Mouse (Mus musculus): ENCODE measurements around the gene Itga5. TPM values are rescaled to one million over a fixed set of nuclear protein-coding genes. Genes with fewer than 3 reads are reported as not detected.

Itga5 gene
- polyA plus RNA-seq, 1 experiment from 2014 or later, result 62.4 TPM

DNA sequence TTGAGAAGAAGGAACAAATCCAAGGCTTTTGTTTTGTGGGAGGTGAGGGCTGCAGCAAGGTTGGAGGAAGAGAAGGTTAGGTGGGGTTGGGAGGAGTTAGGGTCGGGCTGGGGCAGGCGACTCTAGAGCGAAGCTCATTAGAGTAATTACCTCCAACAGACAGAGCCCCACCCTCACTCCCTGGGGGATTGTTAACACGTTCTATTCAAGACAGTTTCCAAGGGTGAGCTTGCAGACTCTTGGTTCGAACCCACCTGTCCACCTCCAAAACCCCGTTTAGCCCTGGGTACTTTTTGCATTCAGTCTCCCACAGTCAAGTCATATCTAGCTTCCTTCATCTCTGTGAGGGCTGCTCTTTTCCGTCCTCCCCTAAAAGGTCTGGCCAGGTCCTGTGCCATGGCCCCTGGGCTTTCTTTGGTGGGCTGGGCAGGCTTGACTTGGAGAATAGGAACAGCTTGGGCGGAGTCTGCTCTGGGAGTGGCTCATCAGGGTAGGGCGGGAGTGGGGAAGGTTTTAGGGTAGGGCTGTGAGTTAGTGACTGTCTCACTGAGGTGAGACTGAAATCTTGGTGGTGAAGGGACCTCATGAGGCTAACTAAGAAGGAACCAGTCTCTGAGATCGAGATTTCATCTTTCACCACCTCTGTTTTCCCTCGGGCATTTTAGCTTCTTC lies 29.4 kb downstream of the Itga5 start:
- peaks cover 54% of the 10 kb centered on the region for H3K27me3 ChIP-seq

DNA sequence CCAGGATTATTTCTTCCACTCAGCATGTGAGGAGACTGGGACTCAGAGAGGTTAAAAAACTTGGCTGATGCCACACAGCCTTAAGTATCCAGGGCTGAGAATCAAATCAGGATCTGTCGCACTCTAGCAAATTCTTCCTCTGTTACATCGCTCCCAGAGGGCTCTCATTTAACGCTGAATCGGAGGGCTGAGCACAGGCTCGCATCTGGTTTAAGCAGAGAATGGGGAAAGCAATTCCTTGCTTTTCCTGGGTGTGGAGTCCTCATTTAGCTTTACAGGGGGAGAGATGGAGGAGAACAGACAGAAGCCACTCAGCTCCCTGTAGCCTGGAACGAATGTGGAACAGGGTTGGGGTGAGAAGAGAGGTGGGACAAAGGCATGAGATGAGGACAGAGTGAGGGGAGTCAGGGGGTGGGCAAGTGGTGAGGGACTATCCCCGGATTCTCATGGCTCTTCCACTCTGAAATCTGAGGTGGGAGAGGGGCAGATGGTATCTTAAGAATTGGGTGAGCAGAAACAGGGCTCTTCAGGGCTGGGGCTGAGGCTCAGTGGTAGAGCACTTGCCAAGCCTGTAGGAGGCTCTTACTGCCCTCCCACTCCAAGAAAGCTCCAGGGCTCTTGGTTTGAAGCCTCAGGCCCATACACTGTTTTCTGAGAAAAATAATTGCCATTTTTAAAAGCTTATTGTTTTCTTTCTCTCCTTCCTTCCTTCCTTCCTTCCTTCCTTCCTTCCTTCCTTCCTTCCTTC lies 30.9 kb downstream of the Itga5 start:
- ATAC-seq (replicated peaks; ENCODE audit: insufficient number of reproducible peaks, insufficient read depth, low FRiP score, low read depth), result no peak
- H3K4me2 ChIP-seq, result no peak overlapping the region
- no peaks in the 10 kb centered on the region for H3K36me3 ChIP-seq
- H3K4me3 ChIP-seq, result no peak overlapping the region
- H3K27me3 ChIP-seq, result peaks cover 40% of the 10 kb centered on the region
- 37% methylated on average over 7 of the region's 7 CpGs for WGBS
- peaks cover 22% of the 10 kb centered on the region for H3K4me1 ChIP-seq (replicated peaks)
- no peaks in the 10 kb centered on the region for H3K9me3 ChIP-seq (replicated peaks)
- H3K27ac ChIP-seq, result no peak overlapping the region
- H3K9ac ChIP-seq, result no peak overlapping the region

More for the DNA sequence above, 29.4 kb downstream of the Itga5 start:
- H3K36me3 ChIP-seq, result no peaks in the 10 kb centered on the region
- H3K4me1 ChIP-seq (replicated peaks), result peaks cover 34% of the 10 kb centered on the region
- no peak overlapping the region for H3K27ac ChIP-seq
- ATAC-seq (replicated peaks; ENCODE audit: insufficient number of reproducible peaks, insufficient read depth, low FRiP score, low read depth), result no peak
- WGBS, result 29% methylated on average over 11 of the region's 11 CpGs
- no peak overlapping the region for H3K4me2 ChIP-seq
- H3K9me3 ChIP-seq (replicated peaks), result no peaks in the 10 kb centered on the region
- H3K9ac ChIP-seq, result no peak overlapping the region
- no peak overlapping the region for H3K4me3 ChIP-seq

DNA sequence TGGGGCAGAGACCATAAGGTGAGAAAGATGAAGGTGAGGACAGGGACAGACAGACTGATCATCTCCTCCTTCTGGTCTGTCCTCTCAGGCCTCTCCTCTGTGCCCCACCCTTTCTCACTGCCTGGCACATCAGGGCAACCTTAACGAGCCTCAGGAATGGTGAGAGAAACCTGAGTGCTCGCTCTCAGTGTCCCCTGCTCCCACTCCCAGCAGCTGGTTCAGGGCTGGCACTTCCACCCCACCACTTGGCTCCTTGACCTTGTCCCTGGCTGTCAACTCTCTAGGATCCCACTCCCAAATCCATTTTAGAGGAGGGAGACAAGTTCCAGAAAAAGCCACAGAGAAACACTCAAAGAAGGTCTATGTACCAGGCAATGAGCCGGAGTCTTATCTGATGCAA lies 31.5 kb downstream of the Itga5 start:
- Histone ChIP-seq H3K27me3 (peaks cover 34% of the 10 kb centered on the region), H3K4me3 (no peak overlapping the region), H3K4me2 (no peak overlapping the region), H3K9ac (no peak overlapping the region), H3K9me3 (replicated peaks) (no peaks in the 10 kb centered on the region), H3K36me3 (no peaks in the 10 kb centered on the region), H3K4me1 (replicated peaks) (peaks cover 16% of the 10 kb centered on the region), H3K27ac (no peak overlapping the region)
- ATAC-seq (replicated peaks; ENCODE audit: insufficient number of reproducible peaks, insufficient read depth, low FRiP score, low read depth), result no peak
- 69% methylated on average over 3 of the region's 3 CpGs for WGBS

DNA sequence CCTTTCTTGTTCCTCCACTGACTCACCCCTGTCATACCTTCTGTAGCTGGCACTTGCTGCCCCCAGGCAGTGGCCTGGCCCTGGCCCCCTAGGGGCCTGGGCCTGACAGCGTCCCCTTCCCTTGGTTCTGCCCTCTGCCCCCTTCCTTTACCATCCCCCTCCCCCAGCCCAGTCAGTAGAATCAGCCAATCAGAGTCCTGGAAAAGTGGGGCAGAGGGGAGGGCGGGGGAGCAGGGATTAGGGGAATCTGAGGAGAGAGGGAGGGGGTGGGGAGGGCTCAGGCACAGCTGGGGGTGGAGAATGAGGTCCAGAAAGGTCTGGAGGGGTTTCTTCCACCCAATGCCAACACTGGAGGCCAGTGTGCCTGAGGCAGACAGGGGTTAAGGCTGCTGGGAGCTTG lies 32.4 kb downstream of the Itga5 start:
- H3K4me3 ChIP-seq, result no peak overlapping the region
- 24% methylated on average over 2 of the region's 2 CpGs for WGBS
- H3K36me3 ChIP-seq, result no peaks in the 10 kb centered on the region
- no peak overlapping the region for H3K27ac ChIP-seq
- no peak overlapping the region for H3K4me2 ChIP-seq
- H3K9me3 ChIP-seq (replicated peaks), result no peaks in the 10 kb centered on the region
- H3K27me3 ChIP-seq, result peaks cover 28% of the 10 kb centered on the region
- ATAC-seq (replicated peaks; ENCODE audit: insufficient number of reproducible peaks, insufficient read depth, low FRiP score, low read depth), result no peak
- H3K9ac ChIP-seq, result no peak overlapping the region
- peaks cover 8% of the 10 kb centered on the region for H3K4me1 ChIP-seq (replicated peaks)

DNA sequence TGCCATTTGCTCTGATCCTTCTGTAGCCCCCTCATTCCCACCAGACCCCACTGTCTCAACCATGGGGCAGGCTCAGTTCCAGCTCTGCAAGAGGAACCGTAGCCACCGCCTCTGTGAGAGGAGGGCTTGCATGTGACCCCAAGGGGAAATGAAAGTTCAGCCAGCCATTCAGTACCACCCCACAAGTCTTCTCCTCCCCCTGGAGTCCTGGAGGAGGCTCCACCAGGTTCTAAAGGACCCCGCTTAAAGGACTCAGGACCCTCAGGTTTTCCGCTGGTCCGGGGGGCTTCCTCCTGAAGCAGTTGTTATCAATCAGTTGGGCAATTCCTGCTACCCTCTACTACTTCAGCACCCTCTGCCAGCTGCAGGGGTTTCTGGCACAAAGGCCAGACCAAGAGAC lies 32.8 kb downstream of the Itga5 start:
- no peaks in the 10 kb centered on the region for H3K9me3 ChIP-seq (replicated peaks)
- no peak for ATAC-seq (replicated peaks; ENCODE audit: insufficient number of reproducible peaks, insufficient read depth, low FRiP score, low read depth)
- H3K4me3 ChIP-seq, result no peak overlapping the region
- no peak overlapping the region for H3K27ac ChIP-seq
- no peak overlapping the region for H3K4me2 ChIP-seq
- H3K27me3 ChIP-seq, result peaks cover 24% of the 10 kb centered on the region
- peaks cover 5% of the 10 kb centered on the region; the same call in 1 of the 2 replicates for H3K4me1 ChIP-seq (replicated peaks)
- H3K9ac ChIP-seq, result no peak overlapping the region
- H3K36me3 ChIP-seq, result no peaks in the 10 kb centered on the region
- 76% methylated on average over 5 of the region's 5 CpGs for WGBS

DNA sequence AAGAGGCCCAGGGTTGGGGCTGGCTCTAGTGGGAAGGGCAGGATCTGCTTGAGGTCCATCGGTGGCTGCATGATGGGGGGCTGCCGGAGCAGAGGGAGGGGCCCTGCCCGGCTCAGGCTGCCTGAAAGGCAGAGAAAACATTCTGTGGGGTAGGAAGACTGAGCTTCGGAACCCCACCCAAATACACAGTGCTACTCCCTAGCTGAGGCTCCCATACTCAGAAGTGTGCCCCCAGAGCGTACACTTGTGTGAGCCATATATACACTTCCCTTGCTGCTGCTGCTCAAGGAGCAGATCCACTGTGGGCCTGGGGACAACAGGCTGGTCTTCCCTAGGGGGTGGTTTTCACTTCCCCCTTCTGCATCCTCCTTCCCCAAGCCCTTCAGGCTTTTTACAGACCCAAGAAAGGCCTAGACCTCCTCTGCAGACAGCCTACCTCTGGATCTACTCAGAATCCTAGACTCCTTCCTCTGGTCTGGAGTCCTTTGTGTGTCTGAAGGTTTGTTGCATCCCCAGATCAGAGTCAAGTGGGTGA lies 33.4 kb downstream of the Itga5 start:
- H3K27me3 ChIP-seq, result peaks cover 18% of the 10 kb centered on the region
- H3K9ac ChIP-seq, result no peak overlapping the region

DNA sequence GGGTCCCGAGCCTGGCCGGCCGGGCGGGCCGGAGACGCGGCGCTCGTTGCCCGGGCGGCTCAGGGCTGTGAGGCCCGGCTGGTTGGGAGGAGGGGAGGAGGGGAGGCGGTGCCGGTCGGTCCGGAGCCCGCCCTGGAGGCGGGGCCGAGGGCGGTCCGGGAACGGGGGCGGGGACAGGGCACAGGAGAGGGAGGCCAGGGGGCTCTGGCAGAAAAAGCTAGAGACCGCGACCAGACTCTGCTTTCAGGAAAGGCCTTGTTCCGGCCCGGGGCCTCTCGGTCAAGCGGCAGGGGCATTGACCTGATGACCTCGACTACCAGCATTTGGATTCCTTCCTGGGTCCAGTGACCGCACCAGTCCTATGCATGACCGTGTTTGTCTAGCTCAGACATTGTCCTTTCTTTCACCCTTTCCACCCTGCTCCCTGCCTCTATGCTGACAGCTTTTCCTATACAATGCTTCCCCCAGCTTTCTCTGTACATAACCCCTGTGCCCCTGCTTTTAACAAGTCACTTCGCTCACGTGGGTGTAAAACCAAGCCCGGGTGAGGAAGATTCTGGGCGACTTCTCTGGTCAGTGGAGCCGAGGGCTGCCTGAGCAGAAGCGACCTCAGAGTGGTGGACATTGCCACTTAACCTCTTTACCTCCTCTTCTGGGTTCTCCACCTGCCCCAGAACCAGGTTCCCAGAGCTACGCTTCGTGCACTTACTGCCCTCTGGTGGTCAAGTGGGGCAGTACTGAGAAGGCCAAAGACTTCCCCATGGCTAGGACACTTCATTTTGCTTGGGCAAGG lies 42.9 kb downstream of the Itga5 start:
- under 1% methylated on average over 39 of the region's 40 CpGs for WGBS
- H3K27me3 ChIP-seq, result no peaks in the 10 kb centered on the region
- H3K9me3 ChIP-seq (replicated peaks), result no peaks in the 10 kb centered on the region
- H3K4me2 ChIP-seq, result peak overlapping the region; percentile 96
- peak overlapping the region; percentile 78 for H3K4me3 ChIP-seq
- peak overlapping the region; percentile 84 for H3K9ac ChIP-seq
- H3K4me1 ChIP-seq (replicated peaks), result peaks cover 36% of the 10 kb centered on the region
- no peaks in the 10 kb centered on the region for H3K36me3 ChIP-seq
- H3K27ac ChIP-seq, result peak overlapping the region; percentile 81
- ATAC-seq (replicated peaks; ENCODE audit: insufficient number of reproducible peaks, insufficient read depth, low FRiP score, low read depth), result peak; percentile 95

More for the DNA sequence above, 33.4 kb downstream of the Itga5 start:
- 65% methylated on average over 5 of the region's 5 CpGs for WGBS
- Histone ChIP-seq H3K4me3 (no peak overlapping the region), H3K4me1 (replicated peaks) (peaks cover 5% of the 10 kb centered on the region; the same call in 1 of the 2 replicates), H3K27ac (no peak overlapping the region), H3K4me2 (no peak overlapping the region), H3K9me3 (replicated peaks) (no peaks in the 10 kb centered on the region), H3K36me3 (no peaks in the 10 kb centered on the region)
- ATAC-seq (replicated peaks; ENCODE audit: insufficient number of reproducible peaks, insufficient read depth, low FRiP score, low read depth), result no peak

DNA sequence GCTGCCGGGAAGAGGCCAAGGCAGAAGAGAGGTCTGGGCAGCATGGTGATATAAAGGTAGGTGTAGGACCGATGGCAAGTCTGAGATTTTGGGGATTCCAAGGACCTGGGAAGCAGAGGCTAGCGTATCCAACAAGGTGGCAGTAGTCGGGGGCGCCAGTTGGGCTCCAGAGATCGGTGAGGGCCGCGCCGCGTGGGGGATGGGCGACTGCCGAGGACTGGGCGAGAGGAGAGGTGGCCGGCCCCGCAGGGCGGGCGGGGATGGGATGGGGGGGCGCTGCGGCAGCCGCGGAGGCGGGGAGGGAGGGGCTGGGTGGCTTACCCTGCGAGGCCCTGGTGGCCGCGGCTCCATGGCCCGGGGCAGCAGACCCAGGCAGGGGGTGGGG lies 43.5 kb downstream of the Itga5 start:
- Histone ChIP-seq H3K9me3 (replicated peaks) (no peaks in the 10 kb centered on the region), H3K36me3 (no peaks in the 10 kb centered on the region), H3K4me2 (peak overlapping the region; percentile 96), H3K4me3 (peak overlapping the region; percentile 78), H3K27ac (peak overlapping the region; percentile 64), H3K27me3 (no peaks in the 10 kb centered on the region), H3K4me1 (replicated peaks) (peaks cover 42% of the 10 kb centered on the region), H3K9ac (peak overlapping the region; percentile 84)
- 3% methylated on average over 17 of the region's 26 CpGs for WGBS
- ATAC-seq (replicated peaks; ENCODE audit: insufficient number of reproducible peaks, insufficient read depth, low FRiP score, low read depth), result peak; percentile 60; the same call in 1 of the 2 replicates

DNA sequence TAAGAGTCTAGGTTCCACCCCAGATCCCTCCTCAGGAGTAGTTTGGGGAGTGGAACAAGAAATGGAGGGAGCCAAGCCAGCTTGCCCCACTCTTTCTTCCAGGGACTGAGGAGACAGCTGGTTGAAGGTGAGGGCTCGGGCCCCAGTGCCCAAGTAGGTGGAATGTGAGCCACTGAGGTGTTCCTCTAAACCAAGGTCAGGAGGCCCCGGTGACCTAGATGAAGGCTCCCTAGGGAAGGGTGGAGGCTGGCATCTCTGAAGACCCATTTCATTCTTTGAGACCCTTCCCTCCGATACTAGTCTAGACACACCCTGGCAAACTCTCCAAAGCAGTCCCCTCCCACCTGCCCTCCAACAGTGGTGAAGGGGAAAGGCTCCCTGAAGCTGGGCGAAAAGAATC lies 44.2 kb downstream of the Itga5 start:
- no peak for ATAC-seq (replicated peaks; ENCODE audit: insufficient number of reproducible peaks, insufficient read depth, low FRiP score, low read depth)
- Histone ChIP-seq H3K9ac (peak overlapping the region; percentile 84), H3K9me3 (replicated peaks) (no peaks in the 10 kb centered on the region), H3K4me2 (peak overlapping the region; percentile 96), H3K36me3 (no peaks in the 10 kb centered on the region), H3K27me3 (no peaks in the 10 kb centered on the region), H3K27ac (0 out of 2 replicates have a peak overlapping the region, but pooled peaks have one; percentile 64), H3K4me1 (replicated peaks) (peaks cover 47% of the 10 kb centered on the region), H3K4me3 (peak overlapping the region; percentile 78)
- WGBS, result 56% methylated on average over 4 of the region's 4 CpGs

- Histone ChIP-seq H3K4me3 (no peak overlapping the region), H3K4me1 (replicated peaks) (peaks cover 50% of the 10 kb centered on the region), H3K27me3 (no peaks in the 10 kb centered on the region), H3K27ac (no peak overlapping the region), H3K9me3 (replicated peaks) (no peaks in the 10 kb centered on the region), H3K36me3 (no peaks in the 10 kb centered on the region), H3K9ac (no peak overlapping the region), H3K4me2 (no peak overlapping the region)
- no peak for ATAC-seq (replicated peaks; ENCODE audit: insufficient number of reproducible peaks, insufficient read depth, low FRiP score, low read depth)
- 40% methylated on average over 1 of the region's 1 CpGs for WGBS
Measured at GRCm38 (mm10) chr15:103321076-103321475, 45.5 kb downstream of the Itga5 start.

DNA sequence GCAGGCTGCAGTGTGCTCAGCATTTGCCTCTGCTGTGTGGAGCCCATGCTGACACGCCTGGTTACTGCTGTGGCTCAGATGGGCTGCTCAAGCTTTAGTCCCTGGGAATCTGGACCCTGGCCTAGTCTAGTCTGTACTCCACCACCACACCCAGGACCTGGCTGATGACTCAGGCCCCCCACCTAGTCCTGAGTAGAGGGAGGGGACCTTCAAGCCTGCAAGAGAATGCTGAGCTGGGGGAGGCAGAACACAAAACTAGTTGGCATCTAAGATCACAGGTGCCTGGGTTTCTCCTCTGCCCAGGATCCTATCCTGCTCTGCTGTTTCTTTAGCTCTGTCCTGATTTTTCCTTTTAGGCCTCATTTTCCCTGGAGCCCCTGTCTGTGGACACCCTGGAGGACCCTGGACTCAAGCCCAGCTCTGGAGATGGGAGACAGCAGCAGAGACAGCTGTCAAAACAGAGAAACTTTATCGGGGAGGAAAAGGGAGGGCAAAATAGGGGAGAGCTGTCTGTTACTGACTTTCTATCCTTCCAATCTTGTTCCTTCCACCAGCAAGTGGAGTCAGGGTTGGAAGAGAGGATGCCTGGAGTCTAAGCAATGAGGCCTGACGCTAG lies 48.3 kb downstream of the Itga5 start:
- no peak for ATAC-seq (replicated peaks; ENCODE audit: insufficient number of reproducible peaks, insufficient read depth, low FRiP score, low read depth)
- no peak overlapping the region for H3K4me2 ChIP-seq

More for the DNA sequence above, 48.3 kb downstream of the Itga5 start:
- 52% methylated on average over 3 of the region's 3 CpGs for WGBS
- H3K4me1 ChIP-seq (replicated peaks), result peaks cover 65% of the 10 kb centered on the region
- H3K27me3 ChIP-seq, result no peaks in the 10 kb centered on the region
- no peak overlapping the region for H3K9ac ChIP-seq
- H3K36me3 ChIP-seq, result no peaks in the 10 kb centered on the region
- H3K9me3 ChIP-seq (replicated peaks), result no peaks in the 10 kb centered on the region
- no peak overlapping the region for H3K4me3 ChIP-seq
- peak overlapping the region; percentile 5 for H3K27ac ChIP-seq

Data from heart, embryonic 15.5 days (tissue).